Mouse (Mus musculus) monocyte, adult 2 months (primary cell): ENCODE results near the gene Clec4d.
"Not testable (repeated sequence)": the region's sequence is repeated elsewhere in the genome, so short reads cannot be mapped to it uniquely, and the experiment has no call there.

Experiments
- DNase-seq, 2 experiments: peaks; one replicate each; pipeline ENCODE4 v3.0.0; 2022; ENCODE audit warnings: low spot score in 2 of 2, low read depth in 1 of 2

Gene Clec4d

GRCm38 (mm10) chr6:123261555-123262161 lies at the start of gene Clec4d:
Gene Clec4d, plus strand, starts transcription at chr6:123262111.
- DNase-seq = no peak

- DNase-seq = no peak
These were observed 34.3 kb upstream of the Clec4d start for GRCm38 (mm10) chr6:123227519-123228166.

GRCm38 (mm10) chr6:123229644-123230043 lies 32.3 kb upstream of the Clec4d start, which contains the start of gene Clec4n:
Gene Clec4n, plus strand, starts transcription at chr6:123229843.
- no peak for DNase-seq

- no peak for DNase-seq
These were observed 30.8 kb upstream of the Clec4d start for GRCm38 (mm10) chr6:123231149-123231548.

GRCm38 (mm10) chr6:123237582-123237981 lies 24.3 kb upstream of the Clec4d start:
- no peak for DNase-seq

- DNase-seq = peak in 1 of 2 experiments; percentile 46
These were observed 17.7 kb upstream of the Clec4d start for GRCm38 (mm10) chr6:123244201-123244600.

- DNase-seq = not testable (repeated sequence)
These were observed 13.0 kb upstream of the Clec4d start for GRCm38 (mm10) chr6:123248862-123249261.

GRCm38 (mm10) chr6:123252735-123253134 lies 9.2 kb upstream of the Clec4d start:
- no peak for DNase-seq

- DNase-seq = no peak
These were observed 3.0 kb upstream of the Clec4d start for GRCm38 (mm10) chr6:123258946-123259345.

GRCm38 (mm10) chr6:123259889-123260603 lies 1.9 kb upstream of the Clec4d start:
- DNase-seq = peak; percentile 43 to 48

- no peak for DNase-seq
These were observed 1.0 kb upstream of the Clec4d start for GRCm38 (mm10) chr6:123260868-123261267.

- DNase-seq = no peak
These were observed 2.3 kb downstream of the Clec4d start for GRCm38 (mm10) chr6:123264194-123264593.

- peak; percentile 38 to 44 for DNase-seq
These were observed 3.9 kb downstream of the Clec4d start for GRCm38 (mm10) chr6:123265809-123266208.

- no peak for DNase-seq
These were observed 5.0 kb downstream of the Clec4d start for GRCm38 (mm10) chr6:123266945-123267344.

- no peak for DNase-seq
These were observed 17.5 kb downstream of the Clec4d start for GRCm38 (mm10) chr6:123279443-123279842.

- DNase-seq = no peak
These were observed 24.4 kb downstream of the Clec4d start for GRCm38 (mm10) chr6:123286311-123286710.

- no peak for DNase-seq
These were observed 27.0 kb downstream of the Clec4d start for GRCm38 (mm10) chr6:123288931-123289330.

- peak; percentile 30 to 51 for DNase-seq
These were observed 27.8 kb downstream of the Clec4d start, which contains the start of gene Clec4e for GRCm38 (mm10) chr6:123289753-123290152. Gene Clec4e, minus strand, starts transcription at chr6:123289870.

GRCm38 (mm10) chr6:123292751-123293400 lies 31.0 kb downstream of the Clec4d start:
- no peak for DNase-seq

- DNase-seq = not testable (repeated sequence)
These were observed 31.6 kb downstream of the Clec4d start for GRCm38 (mm10) chr6:123293509-123293908.

- no peak for DNase-seq
These were observed 34.8 kb downstream of the Clec4d start for GRCm38 (mm10) chr6:123296687-123297086.
